Mouse (Mus musculus) lung, embryonic 14.5 days (tissue): ENCODE measurements at regions not wholly inside any gene's neighbourhood (a gene's known extent, or its start where the extent isn't known, plus 50 kb on each side); places are given as distances from the start of the nearest gene placed in this dataset.

Source experiments
- ATAC-seq: fragments of 200-750 bp; cut with Nextera tagmentation; 2 replicates; pipeline ENCODE4 v1.8.0; 2017; ENCODE audit warnings: mild to moderate bottlenecking, moderate TSS enrichment, moderate library complexity; ENCODE audit not compliant: insufficient read depth
- DNase-seq: peaks from one replicate; pipeline ENCODE4 v3.0.0-alpha.2; 2015
- H3K27ac ChIP-seq: fragments of 300-500 bp; sonication (generic); 2 replicates; pipeline ENCODE4 v1.5.1; 2014; ENCODE audit warnings: low read depth, mild to moderate bottlenecking, moderate library complexity
- H3K27me3 ChIP-seq: fragments of 300-500 bp; sonication (generic); 2 replicates; pipeline ENCODE4 v1.6.1; 2014; ENCODE audit warnings: low read length, control low read depth; ENCODE audit not compliant: insufficient read depth
- H3K36me3 ChIP-seq: fragments of 300-500 bp; sonication (generic); 2 replicates; pipeline ENCODE4 v1.6.1; 2014; ENCODE audit warnings: control low read depth; ENCODE audit not compliant: insufficient read depth
- H3K4me1 ChIP-seq: fragments of 300-500 bp; sonication (generic); 2 replicates; pipeline ENCODE4 v1.6.1; 2014; ENCODE audit warnings: antibody characterized with exemption, control low read depth; ENCODE audit not compliant: insufficient read depth
- H3K4me2 ChIP-seq: fragments of 300-500 bp; sonication (generic); 2 replicates; pipeline ENCODE4 v1.6.1; 2014; ENCODE audit warnings: mild to moderate bottlenecking
- H3K4me3 ChIP-seq: fragments of 300-500 bp; sonication (generic); 2 replicates; pipeline ENCODE4 v1.5.1; 2014; ENCODE audit warnings: low read depth, low read length
- H3K9ac ChIP-seq: fragments of 300-500 bp; sonication (generic); 2 replicates; pipeline ENCODE4 v1.6.1; 2014
- H3K9me3 ChIP-seq: fragments of 300-500 bp; sonication (generic); 2 replicates; pipeline ENCODE4 v1.6.1; 2016; ENCODE audit warnings: low read depth, low read length, control low read depth
- CTCF ChIP-seq: IDR thresholded peaks from 2 replicates; pipeline ENCODE4 v1.5.1; 2016; ENCODE audit warnings: antibody characterized with exemption, low read depth
- WGBS: fragments of 180-500 bp; shearing (Covaris S2); extraction: QIAGEN DNeasy Blood & Tissue Kit; methylation state at CpG from one replicate; pipeline ENCODE4 v1.1.7; 2014; 5-methylcytosine and 5-hydroxymethylcytosine counted together

GRCm38 (mm10) chr10:19208101-19208722 lies 148.1 kb upstream of the Olig3 start:
- DNase-seq: no peak
- no peak overlapping the region for H3K4me3 ChIP-seq
- 32% methylated on average over 12 of the region's 12 CpGs for WGBS
- no peak overlapping the region for H3K27ac ChIP-seq
- no peaks in the 10 kb centered on the region for H3K27me3 ChIP-seq
- H3K4me1 ChIP-seq: no peaks in the 10 kb centered on the region
- no peaks in the 10 kb centered on the region for H3K9me3 ChIP-seq
- ATAC-seq: no peak
- no peak overlapping the region for H3K9ac ChIP-seq
- no peaks in the 10 kb centered on the region for H3K36me3 ChIP-seq
- H3K4me2 ChIP-seq: no peak overlapping the region
- no peak for TF ChIP-seq CTCF

- Histone ChIP-seq H3K27me3 (no peaks in the 10 kb centered on the region), H3K36me3 (no peaks in the 10 kb centered on the region), H3K4me1 (no peaks in the 10 kb centered on the region), H3K27ac (no peak overlapping the region), H3K9me3 (no peaks in the 10 kb centered on the region), H3K4me3 (no peak overlapping the region), H3K4me2 (no peak overlapping the region), H3K9ac (no peak overlapping the region)
- DNase-seq: no peak
- no peak for TF ChIP-seq CTCF
- WGBS: 67% methylated on average over 2 of the region's 2 CpGs
- no peak for ATAC-seq
Measured at GRCm38 (mm10) chr10:19207505-19207904, 148.8 kb upstream of the Olig3 start.

DNA sequence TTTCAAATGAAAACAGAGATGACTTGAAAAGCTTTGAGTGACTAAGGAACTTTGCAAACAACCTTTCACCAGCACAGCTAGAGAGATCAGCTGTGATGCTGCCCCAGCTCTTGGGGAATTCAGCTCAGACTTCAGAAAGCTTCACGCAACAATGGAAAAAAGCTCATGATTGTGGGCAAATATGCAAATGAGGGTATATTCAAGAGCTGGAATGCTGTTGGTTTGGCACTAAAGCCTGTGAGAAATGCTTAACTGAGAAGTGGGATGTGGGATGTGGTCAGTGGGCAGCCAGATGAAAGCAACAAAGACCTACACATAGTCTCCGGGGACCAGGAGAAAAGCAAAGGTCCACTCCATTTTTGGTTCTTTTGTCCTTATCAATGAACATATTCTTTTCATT lies 156.0 kb upstream of the Olig3 start:
- 89% methylated on average over 2 of the region's 2 CpGs for WGBS
- ATAC-seq (no peak), DNase-seq (no peak)
- Histone ChIP-seq H3K4me1 (no peaks in the 10 kb centered on the region), H3K9ac (no peak overlapping the region), H3K9me3 (no peaks in the 10 kb centered on the region), H3K36me3 (no peaks in the 10 kb centered on the region), H3K4me2 (no peak overlapping the region), H3K4me3 (no peak overlapping the region), H3K27ac (no peak overlapping the region), H3K27me3 (no peaks in the 10 kb centered on the region)
- no peak for TF ChIP-seq CTCF

- Histone ChIP-seq H3K4me3 (no peak overlapping the region), H3K4me2 (no peak overlapping the region), H3K27me3 (no peaks in the 10 kb centered on the region), H3K36me3 (no peaks in the 10 kb centered on the region), H3K4me1 (no peaks in the 10 kb centered on the region), H3K9me3 (no peaks in the 10 kb centered on the region), H3K9ac (no peak overlapping the region), H3K27ac (no peak overlapping the region)
- no peak for TF ChIP-seq CTCF
- ATAC-seq (no peak), DNase-seq (no peak)
- WGBS: 49% methylated on average over 7 of the region's 7 CpGs
Measured at GRCm38 (mm10) chr10:19195676-19196075, 160.7 kb upstream of the Olig3 start.

GRCm38 (mm10) chr10:19194646-19195045 lies 161.7 kb upstream of the Olig3 start:
- H3K4me3 ChIP-seq: no peak overlapping the region
- no peaks in the 10 kb centered on the region for H3K4me1 ChIP-seq
- ATAC-seq: no peak
- H3K27ac ChIP-seq: no peak overlapping the region
- H3K9me3 ChIP-seq: no peaks in the 10 kb centered on the region
- 79% methylated on average over 3 of the region's 3 CpGs for whole genome bisulfite sequencing
- no peak for TF ChIP-seq CTCF
- no peak overlapping the region for H3K9ac ChIP-seq
- H3K27me3 ChIP-seq: no peaks in the 10 kb centered on the region
- H3K4me2 ChIP-seq: no peak overlapping the region
- no peak for DNase-seq
- no peaks in the 10 kb centered on the region for H3K36me3 ChIP-seq

DNA sequence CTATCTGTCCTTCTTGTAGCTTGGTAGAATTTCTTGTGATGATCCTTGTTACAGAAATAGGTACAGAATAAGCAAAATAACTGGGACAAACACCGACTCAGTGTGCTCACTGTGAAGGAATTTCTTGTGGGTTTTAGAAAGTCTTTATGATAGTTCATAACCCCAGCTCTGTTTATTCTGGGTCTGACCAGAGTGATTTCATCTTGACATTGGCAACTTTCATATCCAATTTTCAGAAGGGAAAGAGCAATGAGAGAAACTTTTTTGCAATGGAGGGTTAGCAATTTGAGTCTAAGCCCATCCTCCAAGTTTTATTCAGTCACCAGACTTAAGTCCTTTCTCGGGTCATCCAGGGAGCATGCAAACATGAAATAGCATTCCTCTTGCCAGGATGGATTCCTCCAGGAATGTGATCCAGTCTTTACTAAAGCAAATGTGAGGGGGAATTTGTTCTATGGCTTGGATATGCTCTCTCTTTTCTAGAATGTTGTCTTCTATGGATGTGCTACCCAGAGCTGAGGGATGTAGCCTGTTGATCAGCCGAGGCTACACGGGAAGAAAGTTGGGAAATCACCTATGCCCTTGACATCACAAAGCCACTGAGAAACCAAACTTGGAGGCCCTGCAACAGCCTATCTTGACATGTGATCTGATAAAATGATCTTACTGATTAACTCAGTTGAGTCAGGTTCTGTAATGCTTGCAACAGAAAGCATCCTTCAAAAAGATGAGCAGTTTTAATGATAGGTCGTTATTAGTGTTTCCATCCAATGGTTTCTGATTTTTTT lies 163.2 kb upstream of the Olig3 start:
- no peak overlapping the region for H3K9ac ChIP-seq
- no peaks in the 10 kb centered on the region; the same call in 1 of the 2 replicates for H3K4me1 ChIP-seq
- TF ChIP-seq CTCF: no peak
- no peak for DNase-seq
- ATAC-seq: no peak
- 68% methylated on average over 5 of the region's 5 CpGs for WGBS
- H3K27me3 ChIP-seq: no peaks in the 10 kb centered on the region
- H3K27ac ChIP-seq: no peak overlapping the region
- no peaks in the 10 kb centered on the region for H3K9me3 ChIP-seq
- H3K36me3 ChIP-seq: no peaks in the 10 kb centered on the region
- no peak overlapping the region for H3K4me2 ChIP-seq
- H3K4me3 ChIP-seq: no peak overlapping the region

DNA sequence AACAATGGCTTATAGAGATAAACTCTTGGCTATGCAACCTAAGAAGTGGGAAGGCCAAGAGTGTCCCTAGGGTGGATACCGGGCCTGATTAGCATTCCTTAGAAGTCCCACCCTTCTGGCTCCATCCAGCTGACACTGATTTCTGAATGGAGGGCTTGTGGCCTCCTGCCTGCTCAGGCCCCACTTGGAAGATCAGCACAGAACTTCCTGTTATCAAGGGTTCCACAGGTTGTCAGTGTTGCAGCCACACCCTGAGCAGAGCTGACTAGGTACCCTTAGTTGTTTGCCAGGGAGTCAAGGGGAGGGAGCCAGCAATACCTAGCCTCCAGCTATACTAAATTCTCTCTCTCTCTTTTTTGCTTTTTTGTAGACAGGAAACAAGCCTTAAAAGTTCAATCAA lies 164.1 kb upstream of the Olig3 start:
- Histone ChIP-seq H3K9ac (no peak overlapping the region), H3K9me3 (no peaks in the 10 kb centered on the region), H3K27me3 (peaks cover 2% of the 10 kb centered on the region; the same call in 1 of the 2 replicates), H3K4me2 (no peak overlapping the region), H3K4me3 (no peak overlapping the region), H3K36me3 (no peaks in the 10 kb centered on the region), H3K4me1 (no peaks in the 10 kb centered on the region; the same call in 1 of the 2 replicates), H3K27ac (no peak overlapping the region)
- DNase-seq (no peak), ATAC-seq (no peak; the same call in 1 of the 2 replicates)
- no peak for TF ChIP-seq CTCF
- 18% methylated on average over 1 of the region's 1 CpGs for WGBS
